Mouse (Mus musculus) thymus, postnatal 10 days (tissue): ENCODE results near the gene H2-DMb2.

Experiments used
- DNase-seq, 2 experiments: peaks; one replicate each; pipeline ENCODE4 v3.0.0; 2021; ENCODE audit warnings: low spot score in 2 of 2

H2-DMb2 gene

DNA sequence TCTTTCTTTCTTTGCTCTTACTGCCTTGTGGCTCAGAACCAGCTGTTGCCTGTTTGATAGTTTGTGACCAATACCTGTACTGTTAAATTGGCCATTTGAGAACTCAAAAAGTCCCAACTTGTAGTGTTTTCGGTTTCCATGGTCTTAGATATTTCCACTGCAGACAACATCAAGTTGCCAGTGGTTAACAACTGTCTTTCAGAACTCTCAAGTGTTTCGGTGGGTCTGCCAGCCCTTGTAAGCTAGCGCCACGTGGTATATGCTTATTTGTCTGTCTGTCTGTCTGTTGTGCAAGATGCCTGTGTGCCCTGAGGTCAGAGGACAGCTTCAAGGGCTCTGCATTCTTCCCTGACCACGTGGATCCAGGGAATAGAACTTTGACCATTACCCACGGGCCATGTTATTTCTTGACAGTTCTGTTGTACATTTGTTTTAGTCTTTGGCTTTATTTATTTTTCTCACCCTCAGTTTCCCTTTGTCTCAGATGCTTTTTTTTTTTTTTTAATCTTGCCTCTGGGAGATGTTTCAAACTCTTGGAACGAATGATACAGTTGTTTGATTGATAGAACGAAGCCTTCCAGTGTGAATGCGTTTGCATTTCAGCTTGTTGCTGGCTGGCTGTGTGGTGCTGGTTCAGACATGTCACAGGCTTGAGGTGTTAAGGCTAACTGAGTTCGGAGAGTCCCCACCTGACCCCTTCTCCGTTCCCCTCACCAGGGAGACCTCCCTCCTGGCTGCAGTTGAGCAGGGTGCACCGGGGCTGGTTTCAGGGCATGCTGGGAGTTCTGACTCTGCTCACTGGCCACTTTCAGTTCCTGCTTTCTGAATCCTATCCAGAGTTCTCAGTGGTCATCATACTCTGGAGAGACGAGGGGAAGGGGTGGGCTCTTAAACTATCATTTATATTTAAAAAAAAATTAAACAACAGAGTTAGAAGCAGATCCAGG lies 37.1 kb downstream of the H2-DMb2 start:
- DNase-seq, result no peak

DNA sequence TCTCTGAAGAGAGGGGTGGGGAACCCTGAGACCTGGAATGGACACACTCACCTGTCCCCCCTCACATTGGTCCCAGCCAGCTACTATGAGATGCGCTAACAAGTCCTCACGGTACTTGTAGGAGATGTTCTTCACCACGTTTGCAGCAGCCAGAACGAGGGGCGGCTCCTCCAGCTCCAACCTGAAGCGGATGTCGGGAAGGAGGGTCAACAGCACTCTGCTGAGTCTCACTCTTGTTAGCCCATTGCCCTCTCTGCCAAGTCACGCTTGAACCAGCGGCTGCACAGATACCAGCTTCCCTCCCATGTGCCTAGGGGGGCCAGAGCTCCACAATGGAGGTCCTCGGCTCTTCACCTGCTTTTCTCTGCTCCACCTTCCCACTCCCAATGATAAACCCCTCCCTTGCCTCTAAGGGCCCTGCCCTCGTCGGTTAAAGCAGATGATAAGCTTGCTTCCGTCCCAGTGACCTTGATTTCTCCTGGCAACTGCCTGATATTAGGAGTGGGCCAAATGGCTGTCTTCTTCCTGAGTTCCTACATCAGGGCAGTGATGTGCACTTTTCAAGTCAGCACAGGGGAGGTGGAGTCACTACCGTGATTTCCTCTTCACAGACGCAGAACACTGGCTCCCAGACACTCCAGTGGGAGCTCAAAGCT lies 40.6 kb downstream of the H2-DMb2 start:
- no peak for DNase-seq

DNA sequence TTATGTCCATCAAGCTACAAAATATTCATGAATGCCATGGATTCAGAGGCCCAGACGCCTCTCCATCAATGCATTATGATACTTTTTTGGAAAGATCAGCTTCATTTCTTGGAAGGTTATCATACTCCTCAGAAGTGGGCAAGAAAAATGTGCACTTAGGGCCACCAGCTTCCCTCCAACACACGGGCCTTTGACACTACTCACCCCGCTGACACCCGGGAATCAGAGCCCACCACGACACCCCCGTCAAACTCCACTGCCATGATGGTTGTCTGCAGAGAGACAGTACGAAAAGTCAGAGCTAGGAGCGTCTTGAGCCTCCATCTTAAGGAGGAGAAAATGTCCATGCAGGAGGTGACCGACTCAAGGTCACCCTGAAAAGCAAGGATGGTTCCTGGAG lies 42.4 kb downstream of the H2-DMb2 start:
- DNase-seq, result no peak

DNA sequence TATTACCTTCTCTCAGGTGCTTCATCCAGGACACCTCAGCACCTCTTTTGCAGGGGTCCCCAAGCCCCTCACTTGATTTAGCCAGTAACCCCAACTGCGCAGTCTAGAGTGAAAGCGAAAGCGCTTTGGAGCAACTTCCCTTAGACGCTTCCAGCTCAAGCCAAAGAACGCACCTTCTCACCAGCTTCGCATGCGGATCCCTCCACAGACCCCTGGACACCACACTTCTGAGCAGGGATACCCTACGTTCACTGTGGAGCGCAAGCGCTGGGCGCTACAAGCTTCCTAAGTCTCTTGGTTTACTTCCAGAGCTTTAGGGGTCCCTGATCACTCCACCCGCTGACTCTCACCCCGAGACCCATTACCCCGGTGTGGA lies 43.8 kb downstream of the H2-DMb2 start:
- DNase-seq, result no peak

DNA sequence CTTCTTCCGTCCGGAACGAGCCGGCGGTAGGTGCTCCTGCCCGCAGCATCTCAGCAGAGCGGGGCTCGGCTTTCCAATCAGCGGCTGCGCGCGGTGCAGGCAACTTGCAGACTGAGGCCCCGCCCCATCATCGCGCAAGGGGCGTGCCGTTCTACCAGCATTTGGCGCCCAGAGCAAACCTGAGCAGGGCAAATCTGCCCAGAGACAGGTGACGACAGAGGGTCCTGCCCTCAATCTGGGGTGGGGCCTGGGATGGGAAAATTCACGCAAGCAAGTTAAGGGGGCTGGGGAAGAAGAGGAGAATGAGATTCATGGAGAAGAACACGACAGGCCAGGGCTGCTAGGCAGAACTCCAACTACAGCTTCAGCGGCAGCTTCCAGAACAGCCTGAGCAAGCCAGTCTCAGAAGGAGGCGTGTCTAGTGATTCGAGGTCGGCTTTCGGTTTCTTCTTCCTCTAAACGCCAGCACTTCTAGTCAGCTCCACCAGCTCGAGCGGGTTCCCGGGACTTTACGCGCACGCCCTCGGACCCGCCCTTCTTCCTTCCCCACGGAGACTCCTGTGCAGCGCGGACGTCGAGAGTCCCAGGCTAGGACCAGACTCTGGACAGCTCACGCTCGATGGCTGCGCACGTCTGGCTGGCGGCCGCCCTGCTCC lies 44.3 kb downstream of the H2-DMb2 start, which contains the start of the genes Tap1 and Psmb9:
Tap1 (plus strand) TSS at position 293 of the 656 bp plus-strand sequence.
Psmb9 (minus strand) TSS at position 504 of the 656 bp plus-strand sequence.
- peak; percentile 98 to 100 for DNase-seq

DNA sequence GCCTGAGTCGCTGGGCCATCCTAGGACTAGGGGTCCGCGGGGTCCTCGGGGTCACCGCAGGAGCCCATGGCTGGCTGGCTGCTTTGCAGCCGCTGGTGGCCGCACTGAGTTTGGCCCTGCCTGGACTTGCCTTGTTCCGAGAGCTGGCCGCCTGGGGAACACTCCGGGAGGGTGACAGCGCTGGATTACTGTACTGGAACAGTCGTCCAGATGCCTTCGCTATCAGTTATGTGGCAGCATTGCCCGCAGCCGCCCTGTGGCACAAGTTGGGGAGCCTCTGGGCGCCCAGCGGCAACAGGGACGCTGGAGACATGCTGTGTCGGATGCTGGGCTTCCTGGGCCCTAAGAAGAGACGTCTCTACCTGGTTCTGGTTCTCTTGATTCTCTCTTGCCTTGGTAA lies 44.9 kb downstream of the H2-DMb2 start:
- no peak for DNase-seq

DNA sequence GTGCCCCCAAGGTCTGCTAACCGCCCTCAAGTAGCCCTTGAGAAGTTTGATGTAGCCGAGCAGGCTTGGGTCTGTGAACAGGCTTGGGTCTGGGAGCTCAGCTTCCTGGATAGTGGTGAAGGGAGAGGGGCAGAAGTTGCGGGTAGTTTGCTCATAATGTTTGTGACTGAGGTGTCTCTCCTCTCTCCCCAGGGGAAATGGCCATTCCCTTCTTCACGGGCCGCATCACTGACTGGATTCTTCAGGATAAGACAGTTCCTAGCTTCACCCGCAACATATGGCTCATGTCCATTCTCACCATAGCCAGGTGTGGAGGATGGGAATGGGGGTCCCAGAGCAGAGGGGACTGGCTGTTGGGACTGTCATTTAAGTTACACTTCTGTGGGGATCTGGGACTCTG lies 45.9 kb downstream of the H2-DMb2 start:
- DNase-seq, result no peak

DNA sequence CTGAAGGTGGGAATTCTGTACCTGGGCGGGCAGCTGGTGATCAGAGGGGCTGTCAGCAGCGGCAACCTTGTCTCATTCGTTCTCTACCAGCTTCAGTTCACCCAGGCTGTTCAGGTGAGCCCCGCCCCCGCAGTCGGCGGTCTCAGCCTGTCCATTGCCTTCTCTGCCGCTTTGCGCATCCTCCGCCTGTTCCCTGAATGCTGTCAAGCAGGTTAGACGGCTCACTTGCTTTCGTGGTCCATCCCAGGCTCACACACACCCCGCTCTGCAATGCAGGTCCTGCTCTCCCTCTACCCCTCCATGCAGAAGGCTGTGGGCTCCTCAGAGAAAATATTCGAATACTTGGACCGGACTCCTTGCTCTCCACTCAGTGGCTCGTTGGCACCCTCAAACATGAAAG lies 49.7 kb downstream of the H2-DMb2 start:
- DNase-seq, result no peak

DNA sequence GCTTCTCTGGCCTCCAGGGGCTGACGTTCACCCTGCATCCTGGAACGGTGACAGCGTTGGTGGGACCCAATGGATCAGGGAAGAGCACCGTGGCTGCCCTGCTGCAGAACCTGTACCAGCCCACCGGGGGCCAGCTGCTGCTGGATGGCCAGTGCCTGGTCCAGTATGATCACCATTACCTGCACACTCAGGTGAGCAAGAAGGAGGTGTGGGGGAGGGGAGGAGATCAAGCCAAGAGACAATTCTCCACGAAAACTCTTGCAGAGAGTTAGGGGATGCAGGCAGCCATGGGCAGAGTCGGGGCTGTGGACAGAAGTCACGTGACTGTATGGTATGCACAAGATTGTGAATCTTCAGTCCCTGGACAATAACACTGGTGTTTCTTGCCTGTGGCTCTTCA lies 50.4 kb downstream of the H2-DMb2 start:
- DNase-seq, result no peak

DNA sequence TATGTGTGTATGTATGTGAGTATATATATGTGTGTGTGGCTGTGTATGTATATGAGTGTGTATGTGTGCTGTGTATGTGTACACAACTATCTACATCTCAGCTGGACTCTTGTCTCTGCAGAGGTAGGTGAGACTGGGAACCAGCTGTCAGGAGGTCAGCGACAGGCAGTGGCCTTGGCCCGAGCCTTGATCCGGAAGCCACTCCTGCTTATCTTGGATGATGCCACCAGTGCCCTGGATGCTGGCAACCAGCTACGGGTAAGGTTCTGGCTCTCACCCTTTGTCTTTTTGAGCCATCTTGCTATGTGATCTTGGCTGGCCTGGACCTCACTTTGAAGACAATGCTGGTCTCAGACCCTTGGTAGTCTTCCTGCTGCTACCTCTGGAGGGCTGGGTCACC lies 51.6 kb downstream of the H2-DMb2 start:
- no peak for DNase-seq

DNA sequence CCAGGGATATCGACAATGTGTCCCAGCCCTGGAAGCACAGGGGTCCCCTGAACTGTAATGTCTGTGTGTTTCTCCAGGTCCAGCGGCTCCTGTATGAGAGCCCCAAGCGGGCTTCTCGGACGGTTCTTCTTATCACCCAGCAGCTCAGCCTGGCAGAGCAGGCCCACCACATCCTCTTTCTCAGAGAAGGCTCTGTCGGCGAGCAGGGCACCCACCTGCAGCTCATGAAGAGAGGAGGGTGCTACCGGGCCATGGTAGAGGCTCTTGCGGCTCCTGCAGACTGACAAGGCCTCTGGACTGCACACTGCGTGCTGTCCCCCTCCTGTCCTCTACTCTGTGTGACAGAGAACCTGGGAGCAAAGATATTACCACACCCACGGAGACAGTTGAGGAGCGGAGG lies 53.4 kb downstream of the H2-DMb2 start:
- DNase-seq, result peak; percentile 85 to 89

DNA sequence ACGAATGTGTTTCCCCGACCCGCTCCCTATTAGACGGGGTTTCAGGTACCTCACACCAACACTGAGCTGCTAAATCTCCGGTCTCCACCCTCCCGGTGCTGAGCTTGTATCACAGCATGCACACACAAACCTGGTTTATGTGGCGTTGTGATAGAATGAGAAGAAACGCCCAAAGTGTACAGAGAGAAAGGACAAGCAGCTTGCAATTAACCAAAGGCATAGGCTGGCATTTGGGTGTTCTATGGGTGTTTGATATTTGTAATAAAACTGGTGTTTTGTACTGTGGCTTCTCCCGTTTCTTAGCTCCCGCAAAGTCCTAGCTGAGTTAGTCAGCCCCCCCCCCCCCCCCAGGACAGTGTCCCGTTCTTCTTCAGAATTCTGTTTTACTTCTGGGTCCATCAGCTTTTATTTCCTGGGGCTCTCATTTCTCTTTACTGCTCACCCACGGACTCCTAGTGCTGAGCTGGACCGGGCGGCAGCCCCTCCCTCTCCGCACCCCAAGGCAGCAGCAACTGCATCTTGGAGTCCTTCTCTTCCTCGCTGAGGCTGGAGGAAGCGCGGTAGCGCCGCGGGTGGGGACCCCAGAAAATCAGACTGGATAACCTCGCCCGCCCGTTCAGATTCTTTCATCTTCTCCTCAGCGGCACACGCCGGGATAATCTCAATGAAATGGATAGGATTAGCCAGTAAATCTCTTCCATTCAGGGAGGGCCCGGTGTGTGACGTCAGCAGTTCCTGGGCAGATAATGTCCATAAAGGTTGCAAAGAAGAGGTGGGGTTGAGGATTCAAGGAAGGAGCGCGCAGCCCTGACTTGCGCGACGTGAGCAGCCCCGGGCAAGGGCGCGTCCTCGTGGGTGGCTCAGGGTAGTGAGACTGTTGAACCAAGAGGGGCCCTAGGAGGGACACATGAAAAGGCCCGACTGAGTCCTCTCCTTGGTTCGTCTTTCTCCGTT lies 54.1 kb downstream of the H2-DMb2 start, which contains the start of gene Psmb8:
Psmb8 (plus strand) TSS at position 781 of the 954 bp plus-strand sequence.
- peak; percentile 82 to 85 for DNase-seq

DNA sequence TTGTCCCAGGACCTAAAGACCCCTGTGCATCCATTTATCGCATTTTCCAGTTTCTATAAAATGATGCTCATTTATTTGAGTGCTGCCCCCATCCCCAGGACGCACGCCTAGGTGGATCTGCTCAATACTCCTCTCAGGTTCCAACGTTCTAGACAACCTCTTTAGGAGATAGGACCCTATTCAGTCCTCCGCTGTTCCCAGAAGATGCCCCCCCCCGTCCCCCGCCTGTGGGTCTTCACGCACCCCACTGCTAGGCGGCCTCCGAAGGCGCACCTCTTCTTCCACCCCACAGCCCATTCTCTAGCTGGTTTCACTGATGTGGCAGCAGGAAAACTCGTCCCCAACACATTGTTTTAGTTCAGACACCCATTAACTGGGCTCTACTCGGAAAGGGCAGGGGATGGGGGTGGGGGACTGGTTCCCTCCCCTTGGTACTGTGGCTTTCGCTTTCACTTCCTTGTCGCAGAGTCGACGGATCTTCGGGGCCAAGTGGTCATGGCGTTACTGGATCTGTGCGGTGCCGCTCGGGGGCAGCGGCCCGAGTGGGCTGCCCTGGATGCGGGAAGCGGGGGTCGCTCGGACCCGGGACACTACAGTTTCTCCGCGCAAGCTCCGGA lies 54.9 kb downstream of the H2-DMb2 start:
- peak; percentile 69 to 74 for DNase-seq

DNA sequence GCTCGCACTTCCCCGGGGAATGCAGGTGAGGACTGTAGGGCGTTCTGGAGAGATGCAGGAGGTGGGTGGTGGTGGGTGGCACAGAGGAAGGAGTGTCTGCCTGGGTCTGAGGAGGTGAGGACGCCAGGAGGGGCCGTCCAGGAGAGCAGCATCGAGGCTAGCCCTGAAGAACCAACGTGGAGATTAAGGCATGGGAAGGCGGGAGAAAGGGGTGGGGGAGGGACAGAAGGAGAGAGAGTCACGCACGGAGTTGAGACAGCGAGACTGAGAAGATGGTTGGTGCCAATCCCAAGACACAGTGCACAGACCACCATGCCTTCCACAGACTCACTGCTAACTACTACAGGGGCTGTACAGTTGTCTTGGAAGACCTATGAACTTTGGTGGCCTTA lies 55.4 kb downstream of the H2-DMb2 start:
- no peak for DNase-seq

DNA sequence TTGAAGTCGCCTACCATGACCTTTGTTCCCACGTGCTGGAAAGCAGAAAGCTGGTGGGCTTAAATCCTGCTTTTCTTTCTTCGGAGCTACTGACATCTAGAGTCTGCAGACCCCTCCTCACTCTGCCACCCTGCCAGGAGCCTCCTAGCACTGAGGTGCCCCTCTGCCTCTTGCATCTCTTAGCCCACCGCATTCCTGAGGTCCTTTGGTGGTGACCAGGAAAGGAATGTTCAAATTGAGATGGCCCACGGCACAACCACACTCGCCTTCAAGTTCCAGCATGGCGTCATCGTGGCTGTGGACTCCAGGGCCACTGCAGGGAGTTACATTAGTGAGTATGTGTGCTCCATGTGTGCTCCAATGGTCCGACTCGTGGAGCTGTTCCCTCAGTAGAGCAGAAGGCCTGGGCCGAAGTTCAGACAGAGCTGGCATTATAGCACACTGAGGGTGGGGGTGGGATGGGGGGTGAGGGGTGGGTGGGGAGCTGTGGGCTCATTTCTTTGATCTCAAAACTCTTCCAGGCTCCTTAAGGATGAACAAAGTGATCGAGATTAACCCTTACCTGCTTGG lies 56.0 kb downstream of the H2-DMb2 start:
- DNase-seq, result no peak

DNA sequence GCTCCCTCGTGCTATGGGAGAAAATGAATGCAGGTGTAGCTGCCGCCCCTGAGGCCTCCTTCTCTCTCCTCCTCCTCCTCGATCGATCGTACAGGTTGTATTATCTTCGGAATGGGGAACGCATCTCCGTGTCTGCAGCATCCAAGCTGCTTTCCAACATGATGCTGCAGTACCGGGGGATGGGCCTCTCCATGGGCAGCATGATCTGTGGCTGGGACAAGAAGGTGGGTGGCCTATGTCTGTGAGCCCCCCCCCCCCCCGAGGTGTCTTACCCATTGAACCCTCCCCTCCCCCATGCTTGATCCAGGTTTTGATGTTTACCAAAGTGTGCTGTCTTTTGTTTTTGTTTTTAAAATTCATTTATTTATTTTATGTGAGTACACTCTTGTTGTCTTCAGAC lies 56.9 kb downstream of the H2-DMb2 start:
- no peak for DNase-seq

DNA sequence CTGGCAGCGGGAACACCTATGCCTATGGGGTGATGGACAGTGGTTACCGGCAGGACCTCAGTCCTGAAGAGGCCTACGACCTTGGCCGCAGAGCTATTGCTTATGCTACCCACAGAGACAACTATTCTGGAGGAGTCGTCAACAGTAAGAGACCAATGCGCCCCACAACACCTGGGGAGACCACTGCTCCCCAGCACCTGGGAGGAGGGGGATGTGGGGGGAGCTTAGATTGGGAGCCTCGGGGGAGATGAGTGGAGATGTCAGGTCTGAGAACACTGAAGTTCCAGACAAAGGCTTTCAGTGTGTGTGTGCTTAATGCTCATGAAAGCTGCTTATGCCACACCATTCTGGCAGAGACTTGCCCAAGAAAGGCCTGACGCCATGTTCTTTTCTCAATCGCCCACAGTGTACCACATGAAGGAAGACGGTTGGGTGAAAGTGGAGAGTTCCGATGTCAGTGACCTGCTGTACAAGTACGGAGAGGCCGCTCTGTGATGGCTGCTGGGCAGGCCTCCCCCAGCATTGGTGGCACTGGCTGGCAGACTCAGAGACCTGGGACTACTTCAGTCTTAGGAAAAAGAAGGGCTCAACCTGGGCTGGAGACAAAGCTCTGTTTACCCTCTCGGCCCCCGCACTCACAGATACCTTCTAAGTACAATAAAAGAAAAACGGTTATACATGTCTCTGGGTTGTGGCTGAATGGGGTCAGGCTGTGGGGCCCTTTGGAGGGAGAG lies 57.8 kb downstream of the H2-DMb2 start:
- DNase-seq, result peak in 1 of 2 experiments; percentile 68
